Mouse (Mus musculus): ENCODE data around the gene Kcnk10.

Gene Kcnk10

GRCm38 (mm10) chr12:98394115-98394514 lies 184.0 kb downstream of the Kcnk10 start:
- no peak for DNase-seq

GRCm38 (mm10) chr12:98391347-98391746 lies 186.8 kb downstream of the Kcnk10 start:
- no peak for DNase-seq

- DNase-seq: no peak
Observed at GRCm38 (mm10) chr12:98389618-98390017, 188.5 kb downstream of the Kcnk10 start.
